Comparison of ENCODE assay signal across 22 mouse cellular contexts in genomic region chr3:154402081-154402480, GRCm38 (mm10).
DNase-seq lines count a peak whose midpoint lies in the region; ATAC-seq lines count a peak whose summit lies in the region.
"Had no signal": no experiment of that assay in that cellular context is flagged by ENCODE, and none has a peak within 500 bp of the region (broad histone marks: within the 10 kb centered on the region; RNA-seq: fewer than 3 reads in every experiment).

No protein-coding gene starts in this region.

- no peaks in the 10 kb centered on the region for H3K27me3 ChIP-seq in lung, embryonic 16.5 days (ENCODE audit: control insufficient read depth, insufficient read depth, low read depth, low read length)
- H3K27me3 ChIP-seq: heart, embryonic 15.5 days; megakaryocyte, embryonic 14.5 days had no signal

- no peaks in the 10 kb centered on the region for H3K9me3 ChIP-seq in lung, embryonic 16.5 days (ENCODE audit: control insufficient read depth, low read length)
- H3K9me3 ChIP-seq: heart, embryonic 15.5 days had no signal

- peak; percentile 7 for DNase-seq in kidney, adult 11 months
- no peak for DNase-seq in kidney, postnatal 25 days
- no peak for DNase-seq in lung, postnatal 4 days
- DNase-seq in NIH3T3 (ENCODE audit: low read depth): peak; percentile 22
- peak; percentile 20 for DNase-seq in hindlimb bud, embryonic 11.5 days (ENCODE audit: extremely low spot score, low read depth, low spot score)
- no peak for DNase-seq in adrenal gland, postnatal 4 days (ENCODE audit: low spot score in 2 of 2)
- no peak for DNase-seq in adrenal gland, postnatal 36 days
- DNase-seq: adrenal gland, adult 8-10 months; cerebellum, adult 11 months; cerebellum, postnatal 14 days; gastrocnemius, postnatal 10 days; heart, adult 2 months; right cerebral cortex, postnatal 4 days; thymus, postnatal 14 days had no signal

- 21% methylated on average over 4 of the region's 4 CpGs for WGBS in lung, embryonic 16.5 days

- H3K4me3 ChIP-seq in lung, embryonic 16.5 days (ENCODE audit: low read length): no peak overlapping the region
- H3K4me3 ChIP-seq: heart, adult 2 months; heart, embryonic 15.5 days; megakaryocyte, embryonic 14.5 days had no signal

- H3K36me3 ChIP-seq in lung, embryonic 16.5 days (ENCODE audit: control insufficient read depth, insufficient read depth, low read length): no peaks in the 10 kb centered on the region
- H3K36me3 ChIP-seq: G1E; heart, embryonic 15.5 days had no signal

- 0 out of 2 replicates have a peak, but pooled peaks have one; percentile 28 for ATAC-seq in lung, embryonic 16.5 days (ENCODE audit: low read depth)
- ATAC-seq: hindbrain, embryonic 16.5 days; intestine, postnatal 0 days had no signal

- no peak overlapping the region for H3K27ac ChIP-seq in lung, embryonic 16.5 days (ENCODE audit: low read length)
- H3K27ac ChIP-seq: heart, adult 2 months; heart, embryonic 15.5 days; stomach, postnatal 0 days had no signal

- no peak overlapping the region for H3K4me2 ChIP-seq in lung, embryonic 16.5 days (ENCODE audit: low read depth, low read length)
- H3K4me2 ChIP-seq: heart, embryonic 15.5 days; liver, embryonic 11.5 days had no signal

- H3K9ac ChIP-seq in lung, embryonic 16.5 days (ENCODE audit: low read length): no peak overlapping the region
- H3K9ac ChIP-seq: heart, embryonic 15.5 days had no signal

- no peaks in the 10 kb centered on the region; the same call in 1 of the 2 replicates for H3K4me1 ChIP-seq in lung, embryonic 16.5 days (replicated peaks; ENCODE audit: control insufficient read depth, insufficient read depth, low read length)
- H3K4me1 ChIP-seq: megakaryocyte, embryonic 14.5 days had no signal

Comparison
In these comparisons a context has a peak if more than half of its experiments do, and no peak if none do; other contexts are left out.
1. DNase-seq: peak in kidney, adult 11 months (single experiment), NIH3T3 (single experiment) and hindlimb bud, embryonic 11.5 days (single experiment); none in kidney, postnatal 25 days (0 of 2), lung, postnatal 4 days (0 of 2), adrenal gland, postnatal 4 days (0 of 2) and adrenal gland, postnatal 36 days (0 of 2).